Mouse (Mus musculus) forebrain, embryonic 12.5 days (tissue): ENCODE measurements around the gene Kcnj9. TPM values are rescaled to one million over a fixed set of nuclear protein-coding genes. Genes with fewer than 3 reads are reported as not detected.

Source experiments
- ATAC-seq: fragments of 200-750 bp; cut with Nextera tagmentation; 2 replicates; pipeline ENCODE4 v1.8.0; 2017; ENCODE audit warnings: moderate TSS enrichment; ENCODE audit not compliant: low FRiP score
- H3K27ac ChIP-seq: fragments of 300-500 bp; sonication (generic); 2 replicates; pipeline ENCODE4 v1.5.1; 2016; ENCODE audit warnings: mild to moderate bottlenecking
- H3K27me3 ChIP-seq: fragments of 300-500 bp; sonication (generic); 2 replicates; pipeline ENCODE4 v1.6.1; 2016; ENCODE audit warnings: mild to moderate bottlenecking
- H3K36me3 ChIP-seq: fragments of 300-500 bp; sonication (generic); replicated peaks from 2 replicates; pipeline ENCODE4 v1.6.1; 2016; ENCODE audit warnings: mild to moderate bottlenecking
- H3K4me1 ChIP-seq: fragments of 300-500 bp; sonication (generic); 2 replicates; pipeline ENCODE4 v1.6.1; 2016
- H3K4me2 ChIP-seq: fragments of 300-500 bp; sonication (generic); 2 replicates; pipeline ENCODE4 v1.6.1; 2016; ENCODE audit warnings: mild to moderate bottlenecking, moderate library complexity
- H3K4me3 ChIP-seq: fragments of 300-500 bp; sonication (generic); replicated peaks from 2 replicates; pipeline ENCODE4 v1.5.1; 2016; ENCODE audit warnings: mild to moderate bottlenecking
- H3K9ac ChIP-seq: fragments of 300-500 bp; sonication (generic); 2 replicates; pipeline ENCODE4 v1.6.1; 2016; ENCODE audit warnings: mild to moderate bottlenecking
- H3K9me3 ChIP-seq: fragments of 300-500 bp; sonication (generic); 2 replicates; pipeline ENCODE4 v1.6.1; 2016
- WGBS: fragments of 180-500 bp; shearing (Covaris S2); methylation state at CpG from one replicate; pipeline ENCODE4 v1.1.7; 2016; 5-methylcytosine and 5-hydroxymethylcytosine counted together
- polyA plus RNA-seq: library from polyadenylated mRNA; unstranded; fragments of >200 nt; fragmentation: Nextera tagmentation; extraction: Ambion mirVana; gene quantifications from 2 replicates; pipeline ENCODE4 v1.2.1, GENCODE M21; 2016

Kcnj9 gene
- 2.5 and 2.8 TPM in 2 replicates for polyA plus RNA-seq

DNA sequence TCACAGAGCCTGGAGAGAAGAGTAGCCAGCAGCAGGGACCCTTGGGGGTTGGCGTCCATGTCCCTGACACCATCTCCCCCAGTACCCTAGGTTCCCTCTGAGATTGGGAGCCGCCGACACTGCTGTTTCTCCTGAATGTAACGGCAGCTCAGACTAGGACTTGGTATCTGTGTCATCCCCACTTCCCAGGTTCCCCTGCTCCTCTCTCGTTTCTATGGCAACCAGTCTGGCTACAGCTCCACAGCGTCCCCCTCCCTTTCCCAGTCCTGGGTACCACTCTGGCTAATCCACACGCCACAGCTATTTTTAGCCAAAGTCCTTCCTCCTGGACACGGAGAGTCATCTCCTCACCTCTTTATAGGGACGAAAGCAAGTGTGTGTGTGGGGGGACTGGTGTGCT is at the start of gene Kcnj9:
Gene Kcnj9 (minus strand): TSS at position 188 of the 400 bp plus-strand sequence.
- Histone ChIP-seq H3K27ac (no peak within 1 kb of the TSS), H3K27me3 (peaks cover 55% of the 10 kb centered on the region), H3K4me1 (peaks cover 30% of the 10 kb centered on the region), H3K36me3 (no peaks in the 10 kb centered on the region), H3K4me2 (peak within 1 kb of the TSS; percentile 45), H3K9ac (0 out of 2 replicates have a peak within 1 kb of the TSS, but pooled peaks have one; percentile 13), H3K9me3 (no peaks in the 10 kb centered on the region), H3K4me3 (peak within 1 kb of the TSS; percentile 25)
- peak; percentile 87 for ATAC-seq
- 28% methylated on average over 9 of the region's 9 CpGs for WGBS

DNA sequence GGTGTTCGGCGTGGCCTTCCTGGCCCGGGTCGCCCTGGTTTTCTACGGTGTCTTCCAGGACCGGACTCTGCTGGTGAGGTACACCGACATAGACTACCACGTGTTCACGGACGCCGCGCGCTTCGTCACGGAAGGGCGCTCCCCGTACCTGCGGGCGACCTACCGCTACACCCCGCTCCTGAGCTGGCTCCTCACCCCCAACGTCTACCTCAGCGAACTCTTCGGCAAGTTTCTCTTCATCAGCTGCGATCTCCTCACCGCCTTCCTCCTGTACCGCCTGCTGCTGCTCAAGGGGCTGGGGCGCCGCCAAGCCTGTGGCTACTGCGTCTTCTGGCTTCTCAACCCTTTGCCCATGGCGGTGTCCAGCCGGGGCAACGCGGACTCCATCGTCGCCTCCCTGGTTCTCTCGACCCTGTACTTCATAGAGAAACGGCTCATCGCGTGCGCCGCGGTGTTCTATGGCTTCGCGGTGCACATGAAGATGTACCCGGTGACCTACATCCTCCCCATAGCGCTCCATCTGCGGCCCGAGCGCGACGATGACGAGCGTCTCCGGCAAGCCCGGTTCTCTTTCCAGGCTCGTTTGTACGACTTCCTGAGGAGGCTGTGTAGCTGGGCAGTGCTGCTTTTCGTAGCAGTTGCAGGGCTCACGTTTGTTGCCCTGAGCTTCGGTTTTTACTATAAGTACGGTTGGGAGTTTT is 47.8 kb upstream of the Kcnj9 start:
- Histone ChIP-seq H3K4me3 (peak overlapping the region; percentile 95), H3K9ac (peak overlapping the region; percentile 85), H3K9me3 (no peaks in the 10 kb centered on the region), H3K27ac (peak overlapping the region; percentile 81), H3K4me2 (peak overlapping the region; percentile 99), H3K36me3 (peaks cover 17% of the 10 kb centered on the region), H3K27me3 (peaks cover 4% of the 10 kb centered on the region; the same call in 1 of the 2 replicates), H3K4me1 (peaks cover 27% of the 10 kb centered on the region)
- no peak; the same call in 1 of the 2 replicates for ATAC-seq
- WGBS: 3% methylated on average over 62 of the region's 62 CpGs

- ATAC-seq: peak; percentile 99
- Histone ChIP-seq H3K27ac (peak within 1 kb of the TSS; percentile 81), H3K4me2 (peak within 1 kb of the TSS; percentile 99), H3K4me1 (peaks cover 27% of the 10 kb centered on the region), H3K9ac (peak within 1 kb of the TSS; percentile 85), H3K27me3 (peaks cover 4% of the 10 kb centered on the region; the same call in 1 of the 2 replicates), H3K9me3 (no peaks in the 10 kb centered on the region), H3K4me3 (peak within 1 kb of the TSS; percentile 95), H3K36me3 (peaks cover 10% of the 10 kb centered on the region)
- under 1% methylated on average over 39 of the region's 39 CpGs for WGBS
Measured at GRCm38 (mm10) chr1:172376198-172376667, 47.1 kb upstream of the Kcnj9 start, which contains the start of gene Pigm. TSS of gene Pigm (plus strand) at chr1:172376546.

DNA sequence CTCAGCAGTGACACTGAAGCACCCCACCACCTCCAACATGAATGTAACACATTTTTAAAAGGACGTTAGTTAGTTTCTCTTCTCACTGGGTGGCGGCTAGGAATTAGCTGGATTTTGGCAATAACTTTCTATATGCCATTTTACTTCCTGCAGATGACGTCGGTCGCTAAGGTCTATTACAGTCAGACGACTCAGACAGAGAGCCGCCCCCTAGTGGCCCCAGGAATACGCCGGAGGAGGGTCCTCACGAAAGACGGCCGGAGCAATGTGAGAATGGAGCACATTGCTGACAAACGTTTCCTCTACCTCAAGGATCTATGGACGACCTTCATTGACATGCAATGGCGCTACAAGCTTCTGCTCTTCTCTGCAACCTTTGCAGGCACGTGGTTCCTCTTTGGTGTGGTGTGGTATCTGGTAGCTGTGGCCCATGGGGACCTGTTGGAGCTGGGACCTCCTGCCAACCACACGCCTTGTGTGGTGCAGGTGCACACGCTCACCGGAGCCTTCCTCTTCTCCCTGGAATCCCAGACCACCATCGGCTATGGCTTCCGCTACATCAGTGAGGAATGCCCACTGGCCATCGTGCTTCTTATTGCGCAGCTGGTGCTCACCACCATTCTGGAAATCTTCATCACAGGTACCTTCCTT is 39.8 kb upstream of the Kcnj9 start:
- 0 out of 2 replicates have a peak, but pooled peaks cover 3% of the 10 kb centered on the region for H3K36me3 ChIP-seq
- no peak overlapping the region for H3K4me2 ChIP-seq
- no peak overlapping the region for H3K27ac ChIP-seq
- no peak for ATAC-seq
- no peak overlapping the region for H3K9ac ChIP-seq
- H3K4me3 ChIP-seq: no peak overlapping the region
- 32% methylated on average over 23 of the region's 23 CpGs for WGBS
- no peaks in the 10 kb centered on the region for H3K9me3 ChIP-seq
- H3K4me1 ChIP-seq: 0 out of 2 replicates have a peak, but pooled peaks cover 3% of the 10 kb centered on the region
- peaks cover 8% of the 10 kb centered on the region for H3K27me3 ChIP-seq

GRCm38 (mm10) chr1:172364684-172365083 is 35.6 kb upstream of the Kcnj9 start:
- Histone ChIP-seq H3K4me1 (0 out of 2 replicates have a peak, but pooled peaks cover 3% of the 10 kb centered on the region), H3K9ac (no peak overlapping the region), H3K27ac (no peak overlapping the region), H3K36me3 (0 out of 2 replicates have a peak, but pooled peaks cover 3% of the 10 kb centered on the region), H3K9me3 (no peaks in the 10 kb centered on the region), H3K4me2 (no peak overlapping the region), H3K4me3 (no peak overlapping the region), H3K27me3 (peaks cover 5% of the 10 kb centered on the region; the same call in 1 of the 2 replicates)
- peak; percentile 47; the same call in 1 of the 2 replicates for ATAC-seq
- WGBS: 7% methylated on average over 6 of the region's 6 CpGs

DNA sequence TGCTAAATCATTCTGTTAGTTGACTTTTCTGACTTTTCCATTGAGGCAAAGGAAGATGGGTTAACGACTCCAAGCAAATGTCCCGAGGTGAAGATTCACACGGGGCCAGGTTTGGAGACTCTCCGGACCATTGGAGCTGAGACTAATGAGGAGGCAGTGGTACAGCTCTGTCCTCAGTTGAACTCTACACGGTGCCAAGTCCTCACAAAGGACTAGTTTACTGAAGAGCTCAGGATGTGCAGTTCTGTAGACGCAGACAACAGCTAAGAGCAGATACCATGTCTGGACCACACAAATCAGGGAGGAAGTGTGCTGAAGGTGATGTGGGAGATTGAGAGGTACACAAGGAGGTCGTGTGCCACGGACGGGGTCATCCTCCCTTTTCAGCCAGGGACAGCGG is 29.2 kb upstream of the Kcnj9 start:
- Histone ChIP-seq H3K4me2 (no peak overlapping the region), H3K27me3 (no peaks in the 10 kb centered on the region; the same call in 1 of the 2 replicates), H3K9ac (no peak overlapping the region), H3K36me3 (no peaks in the 10 kb centered on the region), H3K27ac (no peak overlapping the region), H3K4me1 (peaks cover 40% of the 10 kb centered on the region), H3K4me3 (no peak overlapping the region), H3K9me3 (no peaks in the 10 kb centered on the region)
- no peak for ATAC-seq
- WGBS: 75% methylated on average over 10 of the region's 10 CpGs

GRCm38 (mm10) chr1:172357550-172357949 is 28.4 kb upstream of the Kcnj9 start:
- H3K27ac ChIP-seq: no peak overlapping the region
- peaks cover 40% of the 10 kb centered on the region for H3K4me1 ChIP-seq
- no peaks in the 10 kb centered on the region; the same call in 1 of the 2 replicates for H3K27me3 ChIP-seq
- no peak overlapping the region for H3K4me3 ChIP-seq
- ATAC-seq: peak; percentile 63; the same call in 1 of the 2 replicates
- H3K9me3 ChIP-seq: no peaks in the 10 kb centered on the region
- 6% methylated on average over 1 of the region's 1 CpGs for WGBS
- H3K4me2 ChIP-seq: no peak overlapping the region
- H3K9ac ChIP-seq: no peak overlapping the region
- no peaks in the 10 kb centered on the region for H3K36me3 ChIP-seq

GRCm38 (mm10) chr1:172355336-172355735 is 26.2 kb upstream of the Kcnj9 start:
- no peak overlapping the region for H3K4me2 ChIP-seq
- no peaks in the 10 kb centered on the region for H3K9me3 ChIP-seq
- 11% methylated on average over 3 of the region's 3 CpGs for WGBS
- H3K27ac ChIP-seq: peak overlapping the region; percentile 71
- ATAC-seq: no peak
- H3K4me3 ChIP-seq: no peak overlapping the region
- no peaks in the 10 kb centered on the region for H3K36me3 ChIP-seq
- H3K27me3 ChIP-seq: no peaks in the 10 kb centered on the region; the same call in 1 of the 2 replicates
- peaks cover 58% of the 10 kb centered on the region for H3K4me1 ChIP-seq
- H3K9ac ChIP-seq: no peak overlapping the region

GRCm38 (mm10) chr1:172352453-172352852 is 23.3 kb upstream of the Kcnj9 start:
- Histone ChIP-seq H3K36me3 (no peaks in the 10 kb centered on the region), H3K9me3 (no peaks in the 10 kb centered on the region), H3K27me3 (no peaks in the 10 kb centered on the region), H3K27ac (no peak overlapping the region), H3K4me2 (no peak overlapping the region), H3K4me1 (peaks cover 63% of the 10 kb centered on the region), H3K9ac (no peak overlapping the region), H3K4me3 (no peak overlapping the region)
- 95% methylated on average over 3 of the region's 3 CpGs for WGBS
- no peak for ATAC-seq

GRCm38 (mm10) chr1:172352001-172352400 is 22.9 kb upstream of the Kcnj9 start:
- Histone ChIP-seq H3K36me3 (no peaks in the 10 kb centered on the region), H3K4me2 (no peak overlapping the region), H3K4me1 (peaks cover 60% of the 10 kb centered on the region), H3K27me3 (no peaks in the 10 kb centered on the region), H3K4me3 (no peak overlapping the region), H3K27ac (peak overlapping the region; percentile 93), H3K9me3 (no peaks in the 10 kb centered on the region), H3K9ac (no peak overlapping the region)
- 76% methylated on average over 6 of the region's 6 CpGs for WGBS
- no peak for ATAC-seq

GRCm38 (mm10) chr1:172349916-172350812 is 21.0 kb upstream of the Kcnj9 start:
- no peak overlapping the region for H3K4me3 ChIP-seq
- no peaks in the 10 kb centered on the region for H3K9me3 ChIP-seq
- peaks cover 48% of the 10 kb centered on the region for H3K4me1 ChIP-seq
- peak overlapping the region; percentile 93 for H3K27ac ChIP-seq
- peak overlapping the region; percentile 41 for H3K4me2 ChIP-seq
- peak; percentile 97 for ATAC-seq
- H3K27me3 ChIP-seq: no peaks in the 10 kb centered on the region
- peak overlapping the region; percentile 33 for H3K9ac ChIP-seq
- H3K36me3 ChIP-seq: no peaks in the 10 kb centered on the region
- WGBS: 1% methylated on average over 18 of the region's 19 CpGs
